Mouse (Mus musculus) ZHBTc4 (cell line): ENCODE measurements around the gene Fig4.

Experiments used
- DNase-seq: peaks from one replicate; pipeline ENCODE4 v3.0.0-alpha.2; 2011; ENCODE audit warnings: low read depth, low spot score

Gene Fig4

GRCm38 (mm10) chr10:41261218-41261617 lies 41.8 kb downstream of the Fig4 start:
- no peak for DNase-seq

GRCm38 (mm10) chr10:41260243-41261006 lies 42.6 kb downstream of the Fig4 start:
- no peak for DNase-seq

- no peak for DNase-seq
These were observed 52.4 kb downstream of the Fig4 start for GRCm38 (mm10) chr10:41250749-41251065.

- DNase-seq, result no peak
These were observed 52.9 kb downstream of the Fig4 start for GRCm38 (mm10) chr10:41250045-41250748.

- no peak for DNase-seq
These were observed 53.9 kb downstream of the Fig4 start for GRCm38 (mm10) chr10:41249006-41249659.

GRCm38 (mm10) chr10:41247800-41248473 lies 55.1 kb downstream of the Fig4 start:
- no peak for DNase-seq

- DNase-seq, result no peak
These were observed 56.9 kb downstream of the Fig4 start for GRCm38 (mm10) chr10:41246111-41246510.

- no peak for DNase-seq
These were observed 57.6 kb downstream of the Fig4 start for GRCm38 (mm10) chr10:41245477-41245876.

GRCm38 (mm10) chr10:41245028-41245427 lies 58.0 kb downstream of the Fig4 start:
- DNase-seq, result no peak

- DNase-seq, result no peak
These were observed 59.1 kb downstream of the Fig4 start for GRCm38 (mm10) chr10:41243930-41244329.

GRCm38 (mm10) chr10:41241558-41242242 lies 61.4 kb downstream of the Fig4 start:
- DNase-seq, result no peak

GRCm38 (mm10) chr10:41241080-41241479 lies 62.0 kb downstream of the Fig4 start:
- DNase-seq, result no peak

GRCm38 (mm10) chr10:41236020-41236419 lies 67.0 kb downstream of the Fig4 start:
- DNase-seq, result no peak

GRCm38 (mm10) chr10:41235584-41235983 lies 67.5 kb downstream of the Fig4 start:
- no peak for DNase-seq

- DNase-seq, result no peak
These were observed 67.9 kb downstream of the Fig4 start for GRCm38 (mm10) chr10:41235159-41235558.

- DNase-seq, result no peak
These were observed 68.5 kb downstream of the Fig4 start for GRCm38 (mm10) chr10:41234552-41234951.

GRCm38 (mm10) chr10:41233140-41233539 lies 69.9 kb downstream of the Fig4 start:
- no peak for DNase-seq

GRCm38 (mm10) chr10:41231163-41231835 lies 71.8 kb downstream of the Fig4 start:
- no peak for DNase-seq

- DNase-seq, result no peak
These were observed 75.4 kb downstream of the Fig4 start for GRCm38 (mm10) chr10:41227626-41228025.

GRCm38 (mm10) chr10:41223499-41223898 lies 79.6 kb downstream of the Fig4 start:
- no peak for DNase-seq

GRCm38 (mm10) chr10:41221204-41221603 lies 81.9 kb downstream of the Fig4 start:
- no peak for DNase-seq
